Mouse (Mus musculus) kidney, embryonic 14.5 days (tissue): Measurements from ENCODE around the gene Ten1. TPM values are rescaled to one million over a fixed set of nuclear protein-coding genes. Genes with fewer than 3 reads are reported as not detected.

ENCODE experiments used
- ATAC-seq: fragments of 200-750 bp; cut with Nextera tagmentation; 2 replicates; pipeline ENCODE4 v1.8.0; 2017; ENCODE audit warnings: moderate number of reproducible peaks, mild to moderate bottlenecking, moderate TSS enrichment, moderate library complexity; ENCODE audit not compliant: low FRiP score, low TSS enrichment
- H3K27ac ChIP-seq: fragments of 300-500 bp; sonication (generic); 2 replicates; pipeline ENCODE4 v1.5.1; 2014; ENCODE audit warnings: low read depth, mild to moderate bottlenecking, low read length, moderate library complexity, mixed read lengths
- H3K27me3 ChIP-seq: fragments of 300-500 bp; sonication (generic); 2 replicates; pipeline ENCODE4 v1.6.1; 2014; ENCODE audit warnings: mild to moderate bottlenecking, low read length; ENCODE audit not compliant: control insufficient read depth, insufficient read depth
- H3K36me3 ChIP-seq: fragments of 300-500 bp; sonication (generic); 2 replicates; pipeline ENCODE4 v1.6.1; 2014; ENCODE audit warnings: low read length, mixed read lengths; ENCODE audit not compliant: control insufficient read depth, insufficient read depth
- H3K4me1 ChIP-seq: fragments of 300-500 bp; sonication (generic); 2 replicates; pipeline ENCODE4 v1.6.1; 2014; ENCODE audit warnings: low read length, mixed read lengths; ENCODE audit not compliant: control insufficient read depth, insufficient read depth
- H3K4me2 ChIP-seq: fragments of 300-500 bp; sonication (generic); replicated peaks from 2 replicates; pipeline ENCODE4 v1.6.1; 2014; ENCODE audit warnings: low read depth, mild to moderate bottlenecking, low read length
- H3K4me3 ChIP-seq: fragments of 300-500 bp; sonication (generic); 2 replicates; pipeline ENCODE4 v1.5.1; 2014; ENCODE audit warnings: mild to moderate bottlenecking, low read length
- H3K9ac ChIP-seq: fragments of 300-500 bp; sonication (generic); 2 replicates; pipeline ENCODE4 v1.6.1; 2014; ENCODE audit warnings: low read depth, mild to moderate bottlenecking, low read length, moderate library complexity
- H3K9me3 ChIP-seq: fragments of 300-500 bp; sonication (generic); 2 replicates; pipeline ENCODE4 v1.6.1; 2016; ENCODE audit warnings: low read length; ENCODE audit not compliant: control insufficient read depth
- WGBS: fragments of 180-500 bp; shearing (Covaris S2); extraction: QIAGEN DNeasy Blood & Tissue Kit; methylation state at CpG from one replicate; pipeline ENCODE4 v1.1.7; 2014; 5-methylcytosine and 5-hydroxymethylcytosine counted together
- polyA plus RNA-seq: library from polyadenylated mRNA; unstranded; fragments of >200 nt; fragmentation: Nextera tagmentation; extraction: Ambion mirVana; gene quantifications from 2 replicates; pipeline ENCODE4 v1.2.1, GENCODE M21; 2014

Gene Ten1
- polyA plus RNA-seq, 1 experiment from 2014 or later: 74.1 TPM

GRCm38 (mm10) chr11:116194619-116195018 lies 4.0 kb upstream of the Ten1 start:
- H3K4me3 ChIP-seq: no peak overlapping the region
- WGBS: 92% methylated on average over 8 of the region's 8 CpGs
- peaks cover 12% of the 10 kb centered on the region; the same call in 1 of the 2 replicates for H3K36me3 ChIP-seq
- no peak for ATAC-seq
- H3K27me3 ChIP-seq: no peaks in the 10 kb centered on the region
- no peaks in the 10 kb centered on the region for H3K9me3 ChIP-seq
- no peak overlapping the region for H3K27ac ChIP-seq
- H3K4me2 ChIP-seq: no peak overlapping the region
- no peak overlapping the region for H3K9ac ChIP-seq
- H3K4me1 ChIP-seq: peaks cover 11% of the 10 kb centered on the region; the same call in 1 of the 2 replicates

DNA sequence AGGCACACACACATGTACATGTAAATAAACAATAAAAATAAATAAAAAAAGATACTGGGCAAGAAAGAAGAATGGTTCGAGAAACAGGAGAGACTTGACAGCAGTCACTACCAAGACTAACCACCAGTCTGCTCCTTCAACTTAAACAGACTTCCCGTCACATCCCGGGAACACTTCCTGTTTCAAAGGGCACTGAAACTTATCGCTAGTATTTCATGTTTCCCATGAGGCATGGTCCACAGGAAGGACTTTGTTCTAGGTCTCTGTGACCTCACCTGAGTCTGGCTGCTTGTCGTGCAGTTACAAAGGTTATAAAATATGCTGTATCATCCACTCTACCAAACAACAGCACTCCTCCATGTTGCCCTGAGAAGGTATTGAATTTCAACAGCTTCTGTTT lies 3.4 kb upstream of the Ten1 start:
- H3K27ac ChIP-seq: no peak overlapping the region
- WGBS: 62% methylated on average over 5 of the region's 5 CpGs

GRCm38 (mm10) chr11:116196336-116196735 lies 2.3 kb upstream of the Ten1 start:
- no peak overlapping the region for H3K4me3 ChIP-seq
- H3K4me2 ChIP-seq: no peak overlapping the region
- peaks cover 11% of the 10 kb centered on the region; the same call in 1 of the 2 replicates for H3K36me3 ChIP-seq
- peaks cover 11% of the 10 kb centered on the region; the same call in 1 of the 2 replicates for H3K4me1 ChIP-seq
- no peak overlapping the region for H3K27ac ChIP-seq
- no peak overlapping the region for H3K9ac ChIP-seq
- H3K27me3 ChIP-seq: no peaks in the 10 kb centered on the region
- H3K9me3 ChIP-seq: no peaks in the 10 kb centered on the region
- 88% methylated on average over 3 of the region's 3 CpGs for WGBS
- ATAC-seq: no peak

More for the DNA sequence above, 3.4 kb upstream of the Ten1 start:
- Histone ChIP-seq H3K4me1 (peaks cover 11% of the 10 kb centered on the region; the same call in 1 of the 2 replicates), H3K9me3 (no peaks in the 10 kb centered on the region), H3K27me3 (no peaks in the 10 kb centered on the region), H3K4me2 (no peak overlapping the region), H3K9ac (no peak overlapping the region), H3K4me3 (no peak overlapping the region), H3K36me3 (peaks cover 11% of the 10 kb centered on the region; the same call in 1 of the 2 replicates)
- ATAC-seq: no peak

GRCm38 (mm10) chr11:116196866-116197583 lies 1.6 kb upstream of the Ten1 start:
- 95% methylated on average over 18 of the region's 18 CpGs for WGBS

DNA sequence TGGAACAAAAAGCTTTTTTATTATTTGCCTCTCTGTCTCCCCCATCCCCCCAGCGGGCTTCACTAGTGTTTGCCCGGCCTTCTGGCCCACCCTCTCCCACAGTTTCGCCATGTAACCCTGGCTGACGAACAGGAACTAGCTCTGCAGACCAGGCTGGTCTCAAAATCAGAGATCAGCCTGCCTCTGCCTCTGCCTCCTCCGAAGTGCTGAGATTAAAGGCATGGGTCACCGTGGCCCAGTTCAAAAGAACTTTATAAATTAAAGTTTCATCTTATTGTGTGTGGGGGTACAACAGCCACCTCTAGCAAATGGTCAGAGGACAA lies 1.1 kb upstream of the Ten1 start:
- H3K27ac ChIP-seq: no peak overlapping the region
- peaks cover 11% of the 10 kb centered on the region; the same call in 1 of the 2 replicates for H3K36me3 ChIP-seq
- H3K9me3 ChIP-seq: no peaks in the 10 kb centered on the region
- H3K4me3 ChIP-seq: no peak overlapping the region; the same call in 1 of the 2 replicates
- 87% methylated on average over 6 of the region's 6 CpGs for WGBS
- ATAC-seq: no peak
- H3K4me1 ChIP-seq: peaks cover 11% of the 10 kb centered on the region; the same call in 1 of the 2 replicates
- H3K4me2 ChIP-seq: peak overlapping the region; percentile 78; the same call in 1 of the 2 replicates
- H3K9ac ChIP-seq: no peak overlapping the region
- no peaks in the 10 kb centered on the region for H3K27me3 ChIP-seq

More at GRCm38 (mm10) chr11:116196866-116197583, 1.6 kb upstream of the Ten1 start:
- Histone ChIP-seq H3K9me3 (no peaks in the 10 kb centered on the region), H3K36me3 (peaks cover 11% of the 10 kb centered on the region; the same call in 1 of the 2 replicates), H3K4me1 (peaks cover 11% of the 10 kb centered on the region; the same call in 1 of the 2 replicates), H3K4me3 (no peak overlapping the region; the same call in 1 of the 2 replicates), H3K9ac (no peak overlapping the region), H3K4me2 (peak overlapping the region; percentile 78; the same call in 1 of the 2 replicates), H3K27me3 (no peaks in the 10 kb centered on the region), H3K27ac (no peak overlapping the region)
- ATAC-seq: no peak

DNA sequence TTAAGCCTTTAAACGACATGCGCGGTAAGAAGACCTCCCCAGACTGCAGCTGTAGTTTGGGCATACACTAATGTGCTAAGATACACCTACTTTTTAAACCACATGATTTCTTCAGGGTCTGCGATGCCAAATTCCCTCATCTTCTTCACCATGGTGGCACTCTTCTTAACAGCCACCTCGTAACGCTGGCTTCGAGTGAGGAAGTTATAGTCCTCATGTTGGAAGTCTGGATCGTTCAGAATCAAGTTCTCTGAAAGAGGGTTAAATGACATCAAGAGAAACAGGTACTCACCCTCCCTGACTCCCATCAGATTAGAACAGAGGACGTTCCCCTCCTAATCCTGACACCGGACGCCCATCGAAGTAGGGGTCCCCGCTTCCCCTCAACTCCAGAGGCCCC lies 523 bp upstream of the Ten1 start:
- WGBS: 20% methylated on average over 13 of the region's 13 CpGs
- Histone ChIP-seq H3K9ac (peak overlapping the region; percentile 77), H3K36me3 (peaks cover 11% of the 10 kb centered on the region; the same call in 1 of the 2 replicates), H3K4me3 (peak overlapping the region; percentile 50), H3K4me1 (peaks cover 11% of the 10 kb centered on the region; the same call in 1 of the 2 replicates), H3K27ac (peak overlapping the region; percentile 86), H3K9me3 (no peaks in the 10 kb centered on the region), H3K27me3 (no peaks in the 10 kb centered on the region), H3K4me2 (peak overlapping the region; percentile 78)
- ATAC-seq: no peak

GRCm38 (mm10) chr11:116201151-116201550 lies 2.5 kb downstream of the Ten1 start:
- H3K36me3 ChIP-seq: peaks cover 14% of the 10 kb centered on the region
- no peaks in the 10 kb centered on the region for H3K9me3 ChIP-seq
- ATAC-seq: no peak
- H3K4me2 ChIP-seq: no peak overlapping the region
- no peak overlapping the region for H3K27ac ChIP-seq
- WGBS: 77% methylated on average over 2 of the region's 2 CpGs
- no peak overlapping the region for H3K9ac ChIP-seq
- H3K4me1 ChIP-seq: peaks cover 11% of the 10 kb centered on the region; the same call in 1 of the 2 replicates
- H3K27me3 ChIP-seq: no peaks in the 10 kb centered on the region
- H3K4me3 ChIP-seq: no peak overlapping the region

GRCm38 (mm10) chr11:116203150-116203549 lies 4.5 kb downstream of the Ten1 start:
- H3K4me2 ChIP-seq: no peak overlapping the region
- peaks cover 1% of the 10 kb centered on the region; the same call in 1 of the 2 replicates for H3K4me1 ChIP-seq
- no peaks in the 10 kb centered on the region for H3K9me3 ChIP-seq
- 78% methylated on average over 3 of the region's 3 CpGs for WGBS
- H3K27ac ChIP-seq: no peak overlapping the region
- peaks cover 16% of the 10 kb centered on the region for H3K36me3 ChIP-seq
- H3K4me3 ChIP-seq: no peak overlapping the region
- no peaks in the 10 kb centered on the region for H3K27me3 ChIP-seq
- no peak for ATAC-seq
- no peak overlapping the region for H3K9ac ChIP-seq

DNA sequence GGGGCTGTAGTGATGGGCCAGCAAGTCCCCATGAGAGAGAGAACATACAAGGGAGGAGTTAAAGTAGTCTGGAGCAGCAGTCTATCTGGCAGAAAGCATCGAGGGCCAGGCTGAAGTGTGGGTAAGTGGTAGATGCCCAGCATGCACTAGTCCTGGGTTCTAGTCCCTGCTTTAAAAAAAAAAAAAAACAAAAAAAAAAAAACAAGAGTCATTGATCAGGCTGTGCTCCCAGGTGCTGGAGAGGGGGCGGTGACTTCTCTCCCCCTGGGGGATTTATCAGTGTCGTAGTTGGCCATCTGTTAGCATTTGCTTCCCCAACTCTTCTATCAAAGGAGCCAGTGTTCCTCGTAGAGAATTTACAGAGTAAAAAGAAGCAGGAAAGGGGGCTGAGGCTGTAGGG lies 8.0 kb downstream of the Ten1 start:
- Histone ChIP-seq H3K27me3 (no peaks in the 10 kb centered on the region), H3K9ac (no peak overlapping the region), H3K4me1 (no peaks in the 10 kb centered on the region), H3K27ac (no peak overlapping the region), H3K36me3 (peaks cover 16% of the 10 kb centered on the region), H3K4me2 (no peak overlapping the region), H3K9me3 (no peaks in the 10 kb centered on the region), H3K4me3 (no peak overlapping the region)
- 79% methylated on average over 4 of the region's 4 CpGs for WGBS
- no peak for ATAC-seq
